Mouse (Mus musculus) cerebellum, postnatal 4 days (tissue): ENCODE data around the gene Bcdin3d.
"Not testable (repeated sequence)": the region's sequence is repeated elsewhere in the genome, so short reads cannot be mapped to it uniquely, and the experiment has no call there.

ENCODE experiments used
- DNase-seq, 2 experiments: peaks; one replicate each; pipeline ENCODE4 v3.0.0; 2022; ENCODE audit warnings: low spot score in 2 of 2, mixed read lengths in 1 of 2

The Bcdin3d gene

GRCm38 (mm10) chr15:99472972-99473371 is 1.6 kb downstream of the Bcdin3d start:
- DNase-seq = no peak

- no peak for DNase-seq
Observed at GRCm38 (mm10) chr15:99471677-99472063, 2.9 kb downstream of the Bcdin3d start.

DNA sequence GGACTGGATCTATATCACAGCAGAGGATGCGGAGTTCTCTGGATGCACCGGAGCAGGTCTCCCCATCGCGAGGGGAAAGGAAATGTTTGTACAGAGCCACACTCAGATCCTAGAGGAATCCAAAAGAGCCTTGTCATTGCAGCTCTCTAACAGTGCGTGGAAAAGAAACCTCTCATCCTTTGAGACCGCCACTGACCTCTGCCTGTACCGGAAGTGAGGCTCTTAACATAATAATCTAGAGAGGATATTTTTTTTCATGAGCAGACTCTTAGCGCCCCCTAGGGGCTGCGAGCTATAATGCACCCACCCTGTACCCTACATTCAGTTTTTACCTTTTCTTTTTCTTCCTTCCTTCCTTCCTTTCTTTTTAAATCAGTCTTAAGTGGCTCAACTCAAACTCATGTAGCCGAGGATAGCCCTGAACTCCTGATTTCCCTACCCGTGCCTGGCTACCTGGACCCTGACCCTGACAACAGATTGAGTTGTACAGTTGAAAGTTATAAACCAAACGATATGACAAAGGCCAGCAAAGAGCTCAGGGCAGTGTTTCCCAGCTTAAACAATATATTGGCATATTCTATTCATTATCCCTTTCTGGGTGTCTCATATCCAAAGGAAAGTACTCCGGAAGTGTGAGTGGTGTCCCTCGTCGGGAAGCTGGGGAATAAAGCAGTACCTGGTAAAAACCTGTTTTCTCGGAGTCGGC is 3.4 kb downstream of the Bcdin3d start:
- peak in 1 of 2 experiments; percentile 61 for DNase-seq

DNA sequence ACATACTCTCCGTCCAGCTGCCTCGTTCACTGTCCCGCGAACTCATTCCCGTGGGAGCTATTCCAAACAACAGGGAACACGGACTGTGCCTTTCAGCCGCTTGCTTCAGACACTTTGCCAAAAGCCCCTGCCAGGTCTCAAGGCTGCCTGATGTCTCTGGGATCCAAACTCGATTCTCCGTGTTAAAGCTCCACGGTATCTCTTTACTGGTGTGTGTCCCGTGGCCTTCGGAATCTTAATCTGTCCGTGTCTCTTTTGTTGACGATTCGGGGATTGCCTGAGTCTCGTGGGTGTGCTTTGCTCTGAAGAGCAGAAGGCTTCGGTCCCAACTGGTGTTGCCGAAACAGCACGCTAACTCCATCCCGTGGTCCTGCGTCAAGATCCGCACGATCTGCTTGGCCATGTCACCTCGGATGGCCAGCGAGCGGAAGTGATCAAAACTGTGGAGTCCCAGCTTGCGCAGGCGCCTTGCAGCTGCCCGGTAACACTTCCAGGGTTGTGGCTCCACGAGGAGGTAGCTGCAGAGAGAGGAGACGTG is 4.2 kb downstream of the Bcdin3d start:
- peak in 1 of 2 experiments; percentile 32 for DNase-seq

GRCm38 (mm10) chr15:99469736-99470135 is 4.8 kb downstream of the Bcdin3d start:
- no peak for DNase-seq

DNA sequence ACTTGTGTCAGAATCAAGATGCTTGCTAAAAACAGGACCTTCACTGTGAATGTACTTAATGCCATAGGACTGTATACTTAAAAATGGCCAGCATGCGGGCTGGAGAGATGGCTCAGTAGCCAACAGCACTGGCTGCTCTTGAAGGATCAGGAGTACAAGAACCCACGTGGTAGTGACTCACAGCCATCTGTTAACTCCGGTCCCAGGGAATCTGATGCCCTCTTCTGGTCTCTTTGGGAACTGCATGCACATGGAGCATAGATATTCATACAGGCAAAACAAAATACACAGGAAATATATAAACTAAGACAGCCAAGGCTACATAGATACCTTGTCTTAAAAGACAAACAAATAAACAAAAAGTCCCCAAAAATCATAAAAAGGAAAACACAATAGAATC is 5.5 kb downstream of the Bcdin3d start:
- peak; percentile 70 to 90 for DNase-seq

DNA sequence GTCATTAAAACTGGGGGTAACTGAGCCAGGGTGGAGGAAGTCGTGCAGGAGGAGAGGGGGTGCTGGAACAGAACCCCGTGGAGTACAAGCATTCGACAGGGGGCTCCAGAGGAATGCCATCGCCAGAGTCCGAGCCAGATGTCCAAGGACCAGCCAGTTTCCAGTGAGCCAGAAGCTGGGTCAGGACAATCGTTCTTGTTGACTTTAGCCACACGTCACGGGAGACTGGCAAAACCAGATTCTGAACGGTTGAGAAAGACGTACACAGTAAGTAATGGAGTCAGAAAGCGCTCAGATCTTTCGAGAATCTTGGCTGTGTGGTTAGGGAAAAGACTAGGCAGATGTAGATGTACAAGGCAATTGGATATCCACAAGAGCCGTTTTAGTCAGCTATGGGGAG is 11.3 kb downstream of the Bcdin3d start:
- DNase-seq = no peak

- peak; percentile 79 to 91 for DNase-seq
Observed at GRCm38 (mm10) chr15:99457606-99458401, 16.7 kb downstream of the Bcdin3d start, which contains the start of gene Nckap5l. TSS of gene Nckap5l (minus strand) at chr15:99457748.

- DNase-seq = peak in 1 of 2 experiments; percentile 60
Observed at GRCm38 (mm10) chr15:99456963-99457605, 17.4 kb downstream of the Bcdin3d start.

DNA sequence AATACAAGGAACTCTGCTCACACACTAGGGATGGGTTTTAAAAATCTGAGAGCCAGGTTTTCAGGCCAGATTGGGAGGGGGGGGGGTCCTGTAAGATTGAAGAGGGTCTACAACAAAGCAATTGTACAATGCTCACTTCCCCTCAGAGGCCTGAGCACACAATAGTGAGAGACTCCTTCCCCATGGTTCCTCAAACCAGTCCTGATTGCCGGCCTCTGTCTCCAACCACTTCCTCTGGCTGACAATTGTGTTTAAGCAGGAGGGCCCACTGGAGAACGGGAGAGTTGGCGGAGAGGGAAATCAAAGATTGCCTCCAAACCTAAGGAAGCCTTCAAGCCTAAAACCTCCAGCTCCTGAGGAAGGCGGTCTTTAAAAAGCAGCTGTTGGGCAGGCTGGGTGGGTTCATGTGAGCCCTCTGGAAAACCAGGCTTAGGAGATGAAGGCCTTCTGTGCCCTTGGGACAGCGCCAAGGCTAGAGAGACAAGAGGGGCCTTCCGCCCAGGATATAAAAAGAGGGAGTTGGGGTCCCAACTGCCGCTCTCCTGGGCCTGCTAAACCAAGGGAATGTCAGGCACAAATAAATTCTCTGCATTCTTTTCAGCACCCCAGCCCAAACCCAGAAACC is 18.1 kb downstream of the Bcdin3d start:
- peak in 1 of 2 experiments; percentile 42 for DNase-seq

GRCm38 (mm10) chr15:99455415-99455814 is 19.1 kb downstream of the Bcdin3d start:
- no peak for DNase-seq

GRCm38 (mm10) chr15:99454585-99455279 is 19.8 kb downstream of the Bcdin3d start:
- no peak for DNase-seq

GRCm38 (mm10) chr15:99453153-99453900 is 21.2 kb downstream of the Bcdin3d start:
- DNase-seq = no peak

DNA sequence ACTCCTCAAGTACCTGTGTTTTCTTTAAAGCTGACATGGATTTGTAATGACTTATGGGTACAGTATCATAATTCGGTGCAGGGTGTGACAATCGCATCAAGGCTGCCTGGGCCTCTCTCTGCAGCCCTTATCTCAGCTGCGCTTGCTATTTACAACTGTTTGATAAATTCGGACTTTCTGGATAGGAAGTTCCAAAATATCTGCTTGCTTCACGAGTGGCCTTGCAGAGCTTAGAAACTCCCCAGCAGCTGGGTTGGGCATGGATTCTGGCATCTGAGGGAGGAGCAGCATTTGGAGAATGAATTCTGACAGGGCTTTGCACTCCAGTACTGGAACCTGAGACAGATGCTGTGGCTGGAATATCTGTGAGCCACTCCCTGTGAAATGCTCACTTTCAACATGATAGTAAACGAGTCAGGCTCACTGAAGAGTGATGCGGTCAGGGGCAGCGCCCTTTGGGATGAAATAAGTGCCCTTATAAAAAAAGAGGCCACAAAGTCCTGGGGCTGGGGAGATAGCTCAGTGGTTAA is 24.7 kb downstream of the Bcdin3d start:
- no peak for DNase-seq

GRCm38 (mm10) chr15:99449131-99449750 is 25.3 kb downstream of the Bcdin3d start:
- peak in 1 of 2 experiments; percentile 72 for DNase-seq

- DNase-seq = not testable (repeated sequence)
Observed at GRCm38 (mm10) chr15:99446136-99446535, 28.4 kb downstream of the Bcdin3d start.

- no peak for DNase-seq
Observed at GRCm38 (mm10) chr15:99445567-99445966, 29.0 kb downstream of the Bcdin3d start.

DNA sequence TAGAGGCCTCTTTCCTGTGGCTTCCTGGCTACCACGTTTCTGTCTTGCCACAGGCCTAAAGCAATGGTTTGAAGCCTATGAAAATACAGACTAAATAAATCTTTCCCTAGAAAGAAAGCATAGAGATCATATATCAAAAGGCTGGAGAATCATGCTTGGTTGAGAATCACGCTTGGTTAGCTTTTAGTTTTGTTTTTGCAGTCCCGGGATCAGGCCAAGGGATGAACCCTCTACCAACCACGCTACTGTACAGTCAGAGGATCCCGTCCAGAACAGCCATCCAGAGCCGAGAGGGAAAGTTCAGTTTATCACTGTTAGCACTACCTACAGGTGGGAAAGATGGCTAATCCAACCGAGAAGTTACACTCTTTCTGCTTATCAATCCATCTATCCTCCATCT is 32.2 kb downstream of the Bcdin3d start:
- DNase-seq = no peak

DNA sequence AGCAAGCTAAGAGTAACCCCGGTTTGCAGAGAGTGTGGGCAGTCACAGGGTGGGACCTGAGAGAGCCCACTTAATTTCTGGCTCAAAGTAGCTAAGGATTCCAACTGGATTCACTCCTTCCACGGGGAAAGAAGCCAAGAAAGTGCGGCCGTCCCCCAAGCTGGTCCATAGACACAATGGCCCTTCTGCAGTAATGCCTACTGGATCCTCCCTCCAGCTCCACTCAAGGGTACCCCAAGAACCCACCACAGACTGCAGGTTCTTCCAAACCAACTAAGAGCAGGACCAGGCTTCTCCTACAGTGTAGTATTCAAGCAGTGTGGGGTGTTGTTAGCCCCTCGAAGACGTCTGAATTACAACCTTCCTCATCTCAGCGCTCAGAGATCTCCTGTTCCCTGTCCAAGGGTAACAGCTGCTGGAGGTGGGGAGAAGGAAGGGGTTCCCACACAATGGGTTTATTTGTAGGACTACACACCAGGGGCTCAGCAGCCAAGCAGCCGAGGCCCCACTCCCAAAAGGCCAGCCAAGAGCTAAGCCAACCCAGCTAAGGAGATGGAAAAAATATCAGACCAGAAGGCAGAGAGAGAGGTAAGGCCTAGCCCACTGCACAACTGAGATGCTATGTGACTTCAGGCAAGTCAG is 33.6 kb downstream of the Bcdin3d start:
- DNase-seq = peak; percentile 20 to 54
